9 mouse cellular contexts compared by ENCODE assay signal in genomic region chr6:40893577-40893976, GRCm38 (mm10). TPM values are rescaled to one million over a fixed set of nuclear protein-coding genes. Genes with fewer than 3 reads are reported as not detected.
A peak's percentile ranks its signal among the peaks of the same experiment; 100 is the strongest.
DNase-seq lines count a peak whose midpoint lies in the region.
"Had no signal": no experiment of that assay in that cellular context is flagged by ENCODE, and none has a peak within 500 bp of the region (broad histone marks: within the 10 kb centered on the region; RNA-seq: fewer than 3 reads in every experiment).

No protein-coding gene starts in this region.

- DNase-seq in gastrocnemius, postnatal 10 days: peak; percentile 8
- no peak for DNase-seq in gastrocnemius, postnatal 14 days
- DNase-seq in right cerebral cortex, adult 18-20 months: peak; percentile 19
- no peak for DNase-seq in right cerebral cortex, postnatal 10 days (ENCODE audit: low spot score in 2 of 2)
- peak; percentile 45 for DNase-seq in embryo, embryonic 9.5 days (ENCODE audit: extremely low spot score)
- peak; percentile 18 for DNase-seq in lung, postnatal 14 days
- DNase-seq in splenic B cell, adult 2 months (ENCODE audit: low read depth, low spot score): peak; percentile 75
- DNase-seq in urinary bladder, postnatal 36 days (ENCODE audit: low spot score in 2 of 2): no peak

- no peaks in the 10 kb centered on the region for H3K27me3 ChIP-seq in splenic B cell, adult 2 months (ENCODE audit: control insufficient read depth, insufficient read depth, low read length, poor library complexity, severe bottlenecking)

- intact Hi-C loops in gastrocnemius, postnatal 14 days (cut with DNase I; ENCODE audit: low total_unique reads): no loop called here

- no peaks in the 10 kb centered on the region for H3K36me3 ChIP-seq in splenic B cell, adult 2 months (ENCODE audit: control insufficient read depth, insufficient read depth, low read length, poor library complexity, severe bottlenecking)

RNA-seq across cellular contexts. Expression of gene Moxd2, which starts 6.3 kb away (rescaled TPM):
- total RNA-seq in gastrocnemius, postnatal 10 days (2021): not detected
- total RNA-seq in gastrocnemius, postnatal 14 days (2021): not detected
- total RNA-seq: layer of hippocampus, adult 8-10 months had no signal

RNA-seq across cellular contexts. Expression of gene Prss58, which starts 6.6 kb away (rescaled TPM):
- total RNA-seq in gastrocnemius, postnatal 10 days (2021): not detected
- not detected for total RNA-seq in gastrocnemius, postnatal 14 days (2021)
- total RNA-seq: layer of hippocampus, adult 8-10 months had no signal

RNA-seq across cellular contexts. Expression of gene 1700074P13Rik, which starts 46.8 kb away (rescaled TPM):
- total RNA-seq in gastrocnemius, postnatal 10 days (2021): not detected
- not detected for total RNA-seq in gastrocnemius, postnatal 14 days (2021)
- total RNA-seq: layer of hippocampus, adult 8-10 months had no signal

RNA-seq across cellular contexts. Expression of gene Gm4744, which starts 58.1 kb away (rescaled TPM):
- total RNA-seq in gastrocnemius, postnatal 10 days (2021): not detected
- not detected for total RNA-seq in gastrocnemius, postnatal 14 days (2021)
- total RNA-seq: layer of hippocampus, adult 8-10 months had no signal

Comparison
In these comparisons a context has a peak if more than half of its experiments do, and no peak if none do; other contexts are left out.
1. DNase-seq: peak in gastrocnemius, postnatal 10 days (single experiment), right cerebral cortex, adult 18-20 months (single experiment), embryo, embryonic 9.5 days (single experiment), lung, postnatal 14 days (single experiment) and splenic B cell, adult 2 months (single experiment); none in gastrocnemius, postnatal 14 days (single experiment), right cerebral cortex, postnatal 10 days (0 of 2) and urinary bladder, postnatal 36 days (0 of 2).